Mouse (Mus musculus): ENCODE measurements around the gene Frmd4a.

DNA sequence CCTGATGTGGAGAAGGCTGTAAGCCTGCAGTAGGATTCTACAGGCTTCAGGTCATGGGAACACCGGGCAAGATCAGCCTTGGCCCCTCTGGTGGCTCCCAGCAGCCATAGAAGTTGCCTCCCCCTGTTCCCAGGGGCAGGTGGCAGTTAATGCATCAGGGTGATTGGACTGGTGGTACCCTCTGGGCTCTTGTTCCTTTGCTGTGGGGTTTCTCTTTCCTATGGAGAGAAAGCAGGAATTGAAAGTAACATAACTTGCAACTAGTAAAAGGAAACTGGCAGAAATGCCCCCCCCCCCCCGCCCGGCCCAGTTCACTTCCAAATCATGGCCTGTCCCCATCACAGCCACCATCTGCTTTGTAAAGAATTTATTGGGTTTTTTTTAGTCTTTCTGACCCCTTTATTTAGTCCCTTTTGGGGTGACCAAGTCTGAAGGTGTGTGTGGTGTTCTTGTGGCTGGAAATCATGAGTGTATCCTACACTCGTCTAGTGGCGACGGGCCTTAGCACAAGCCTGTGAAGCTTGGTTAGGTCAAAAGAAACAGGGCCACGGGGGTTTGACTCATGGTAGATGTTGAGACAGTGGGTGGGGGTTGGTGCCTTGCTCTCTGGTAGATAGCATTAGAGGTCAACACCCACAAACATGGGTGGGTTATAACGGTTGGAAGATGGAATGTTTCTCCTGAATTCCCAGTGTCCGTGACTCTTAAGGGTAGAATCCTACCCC lies 549.6 kb downstream of the Frmd4a start:
- TF ChIP-seq CTCF (IDR thresholded peaks at IDR 0.05; ENCODE audit: insufficient read depth, low read length) (no peak), POLR2A (IDR thresholded peaks at IDR 0.05; ENCODE audit: borderline replicate concordance, extremely low read depth, low read depth, low read length) (no peak)
